Mouse (Mus musculus): ENCODE data around the gene Mapk10. TPM values are rescaled to one million over a fixed set of nuclear protein-coding genes. Genes with fewer than 3 reads are reported as not detected.
A peak's percentile ranks its signal among the peaks of the same experiment; 100 is the strongest.

Mapk10 gene
- total RNA-seq, 2 experiments from 2014 or later: 28.0 to 28.9 TPM

GRCm38 (mm10) chr5:103164022-103164421, 47.1 kb downstream of the Mapk10 start:
- no peak for DNase-seq

GRCm38 (mm10) chr5:103161574-103161973, 49.6 kb downstream of the Mapk10 start:
- no peak for DNase-seq

- no peak for DNase-seq
Observed at GRCm38 (mm10) chr5:103161196-103161540, 50.0 kb downstream of the Mapk10 start.

- no peak for DNase-seq
Observed at GRCm38 (mm10) chr5:103160314-103161195, 50.6 kb downstream of the Mapk10 start.

- DNase-seq: no peak
Observed at GRCm38 (mm10) chr5:103140935-103141334, 70.2 kb downstream of the Mapk10 start.

GRCm38 (mm10) chr5:103134839-103135238, 76.3 kb downstream of the Mapk10 start:
- peak; percentile 29 for DNase-seq

- peak; percentile 9 for DNase-seq
Observed at GRCm38 (mm10) chr5:103133626-103134025, 77.5 kb downstream of the Mapk10 start.

- peak; percentile 15 for DNase-seq
Observed at GRCm38 (mm10) chr5:103132814-103133213, 78.3 kb downstream of the Mapk10 start.

GRCm38 (mm10) chr5:103119618-103120017, 91.5 kb downstream of the Mapk10 start:
- no peak for DNase-seq

GRCm38 (mm10) chr5:103115571-103115970, 95.6 kb downstream of the Mapk10 start:
- DNase-seq: no peak

GRCm38 (mm10) chr5:103112471-103112870, 98.7 kb downstream of the Mapk10 start:
- no peak for DNase-seq

GRCm38 (mm10) chr5:103109409-103109808, 101.7 kb downstream of the Mapk10 start:
- no peak for DNase-seq

- no peak for DNase-seq
Observed at GRCm38 (mm10) chr5:103105441-103106414, 105.4 kb downstream of the Mapk10 start.

- DNase-seq: no peak
Observed at GRCm38 (mm10) chr5:103104082-103104481, 107.1 kb downstream of the Mapk10 start.

GRCm38 (mm10) chr5:103102876-103103393, 108.2 kb downstream of the Mapk10 start:
- no peak for DNase-seq

- DNase-seq: no peak
Observed at GRCm38 (mm10) chr5:103102176-103102575, 109.0 kb downstream of the Mapk10 start.

- no peak for DNase-seq
Observed at GRCm38 (mm10) chr5:103094166-103094565, 117.0 kb downstream of the Mapk10 start.

GRCm38 (mm10) chr5:103085844-103086243, 125.3 kb downstream of the Mapk10 start:
- no peak for DNase-seq

GRCm38 (mm10) chr5:103075451-103075850, 135.7 kb downstream of the Mapk10 start:
- peak; percentile 10 for DNase-seq

GRCm38 (mm10) chr5:103072200-103072825, 138.8 kb downstream of the Mapk10 start:
- DNase-seq: no peak

- DNase-seq: no peak
Observed at GRCm38 (mm10) chr5:103071006-103071612, 140.0 kb downstream of the Mapk10 start.

All from heart, postnatal 4 days (tissue).